Mouse (Mus musculus): Measurements from ENCODE around the gene Gpr179.

- no peak for TF ChIP-seq CTCF (IDR thresholded peaks at IDR 0.05; ENCODE audit: borderline replicate concordance, insufficient read depth, low read depth, low read length)
- no peak for TF ChIP-seq POLR2A (IDR thresholded peaks at IDR 0.05; ENCODE audit: borderline replicate concordance, insufficient read depth, low read length)
Measured at GRCm38 (mm10) chr11:97383764-97384163, 31.9 kb upstream of the Gpr179 start.
